Mouse (Mus musculus) ovary, postnatal 10 days (tissue): ENCODE results near the gene Gm3532.
"Not testable (repeated sequence)": the region's sequence is repeated elsewhere in the genome, so short reads cannot be mapped to it uniquely, and the experiment has no call there.

Source experiments
- DNase-seq: peaks from one replicate; pipeline ENCODE4 v3.0.0; 2022; ENCODE audit warnings: low spot score

The Gm3532 gene

DNA sequence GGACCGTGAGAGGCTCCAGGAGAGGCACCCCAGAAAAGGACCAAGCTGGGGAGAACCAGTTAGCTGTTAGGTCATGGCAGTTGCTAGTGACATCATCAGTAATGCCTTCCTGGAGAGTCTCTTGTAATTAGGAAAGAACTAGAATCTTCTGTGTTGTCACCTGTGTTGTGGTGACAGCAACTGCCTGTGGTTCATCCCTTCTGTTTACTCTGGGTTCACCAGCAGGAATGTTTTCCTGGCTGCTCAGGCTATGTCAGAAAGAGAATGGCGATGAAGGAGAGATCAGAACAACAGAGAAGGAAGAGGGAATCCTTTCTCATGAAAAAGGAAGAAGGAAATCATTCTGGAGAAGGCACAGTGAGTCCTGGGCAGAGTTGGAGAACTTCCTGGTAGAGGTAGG is at the start of gene Gm3532:
Gm3532 (plus strand) TSS at position 301 of the 400 bp plus-strand sequence.
- DNase-seq: not testable (repeated sequence)

GRCm38 (mm10) chr14:5501374-5501773 is 36.9 kb upstream of the Gm3532 start, which contains the start of gene Gm3488:
Gm3488 (plus strand) TSS chr14:5501674.
- not testable (repeated sequence) for DNase-seq
